Mouse (Mus musculus) kidney, embryonic 15.5 days (tissue): ENCODE results near the gene Smpd2. TPM values are rescaled to one million over a fixed set of nuclear protein-coding genes. Genes with fewer than 3 reads are reported as not detected.
A peak's percentile ranks its signal among the peaks of the same experiment; 100 is the strongest.
"Not testable (repeated sequence)": the region's sequence is repeated elsewhere in the genome, so short reads cannot be mapped to it uniquely, and the experiment has no call there.

ENCODE experiments used
- ATAC-seq: fragments of 200-750 bp; cut with Nextera tagmentation; replicated peaks from 2 replicates; pipeline ENCODE4 v1.8.0; 2017; ENCODE audit warnings: moderate TSS enrichment; ENCODE audit not compliant: low FRiP score
- H3K27ac ChIP-seq: fragments of 300-500 bp; sonication (generic); 2 replicates; pipeline ENCODE4 v1.5.1; 2015; ENCODE audit warnings: mild to moderate bottlenecking, inconsistent platforms
- H3K27me3 ChIP-seq: fragments of 300-500 bp; sonication (generic); 2 replicates; pipeline ENCODE4 v1.6.1; 2015; ENCODE audit warnings: inconsistent platforms
- H3K36me3 ChIP-seq: fragments of 300-500 bp; sonication (generic); 2 replicates; pipeline ENCODE4 v1.6.1; 2015; ENCODE audit warnings: inconsistent platforms
- H3K4me1 ChIP-seq: fragments of 300-500 bp; sonication (generic); 2 replicates; pipeline ENCODE4 v1.6.1; 2015; ENCODE audit warnings: inconsistent platforms
- H3K4me2 ChIP-seq: fragments of 300-500 bp; sonication (generic); 2 replicates; pipeline ENCODE4 v1.6.1; 2015; ENCODE audit warnings: moderate library complexity, mild to moderate bottlenecking, inconsistent platforms
- H3K4me3 ChIP-seq: fragments of 300-500 bp; sonication (generic); replicated peaks from 2 replicates; pipeline ENCODE4 v1.5.1; 2015; ENCODE audit warnings: mild to moderate bottlenecking, inconsistent platforms
- H3K9ac ChIP-seq: fragments of 300-500 bp; sonication (generic); 2 replicates; pipeline ENCODE4 v1.6.1; 2015; ENCODE audit warnings: mild to moderate bottlenecking, inconsistent platforms
- H3K9me3 ChIP-seq: fragments of 300-500 bp; sonication (generic); replicated peaks from 2 replicates; pipeline ENCODE4 v1.6.1; 2016; ENCODE audit warnings: inconsistent platforms
- WGBS: fragments of 180-500 bp; shearing (Covaris S2); methylation state at CpG from one replicate; pipeline ENCODE4 v1.1.7; 2015; ENCODE audit warnings: mixed read lengths; 5-methylcytosine and 5-hydroxymethylcytosine counted together
- polyA plus RNA-seq: library from polyadenylated mRNA; unstranded; fragments of >200 nt; fragmentation: Nextera tagmentation; extraction: Ambion mirVana; gene quantifications from 2 replicates; pipeline ENCODE4 v1.2.1, GENCODE M21; 2015

Smpd2 gene
- polyA plus RNA-seq, 1 experiment from 2014 or later, result 72.0 TPM

DNA sequence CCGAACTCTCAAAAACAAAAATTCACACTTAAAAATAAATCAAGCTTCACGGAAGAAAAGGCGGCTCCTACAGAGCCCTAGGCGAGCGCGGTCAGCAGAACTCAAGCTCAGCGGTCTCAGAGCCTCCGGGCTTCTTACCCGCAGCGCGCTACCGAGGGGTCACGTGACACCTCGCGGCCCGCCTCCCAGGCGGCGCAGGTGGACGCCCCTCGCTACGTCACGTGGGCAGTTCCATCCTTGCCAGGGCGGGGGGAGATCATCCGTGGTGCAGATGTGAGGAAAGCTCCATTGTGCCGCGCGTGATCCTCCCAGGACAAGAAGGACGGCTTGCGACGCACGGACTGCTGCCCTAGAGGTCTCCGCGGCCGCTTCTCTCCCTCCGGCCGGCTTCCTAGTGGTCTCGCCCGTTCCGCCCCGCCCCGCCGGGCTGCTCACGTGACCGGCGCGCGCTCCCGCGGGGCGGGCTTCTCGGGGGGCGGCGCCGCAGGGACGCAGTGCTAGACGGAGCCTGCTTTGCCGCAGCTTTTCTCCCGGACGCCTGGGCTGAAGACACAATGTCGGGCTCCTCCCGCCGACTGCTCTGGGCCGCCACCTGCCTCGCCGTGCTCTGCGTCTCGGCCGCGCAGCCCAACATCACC, 28.9 kb upstream of the Smpd2 start, which contains the start of gene Cd164:
Cd164 (plus strand) TSS at position 434 of the 638 bp plus-strand sequence.
- Histone ChIP-seq H3K4me3 (peak within 1 kb of the TSS; percentile 97), H3K4me2 (peak within 1 kb of the TSS; percentile 86), H3K4me1 (peaks cover 22% of the 10 kb centered on the region), H3K27me3 (no peaks in the 10 kb centered on the region), H3K36me3 (peaks cover 12% of the 10 kb centered on the region), H3K9me3 (no peaks in the 10 kb centered on the region), H3K9ac (peak within 1 kb of the TSS; percentile 96), H3K27ac (peak within 1 kb of the TSS; percentile 98)
- ATAC-seq, result peak; percentile 95
- under 1% methylated on average over 60 of the region's 69 CpGs for WGBS

GRCm38 (mm10) chr10:41518508-41518980, 28.4 kb upstream of the Smpd2 start:
- under 1% methylated on average over 23 of the region's 23 CpGs for WGBS
- peak; percentile 70 for ATAC-seq
- Histone ChIP-seq H3K9ac (peak overlapping the region; percentile 96), H3K27me3 (no peaks in the 10 kb centered on the region), H3K27ac (peak overlapping the region; percentile 98), H3K9me3 (no peaks in the 10 kb centered on the region), H3K4me3 (peak overlapping the region; percentile 97), H3K4me1 (peaks cover 20% of the 10 kb centered on the region), H3K4me2 (peak overlapping the region; percentile 86), H3K36me3 (peaks cover 6% of the 10 kb centered on the region)

GRCm38 (mm10) chr10:41514921-41515320, 24.8 kb upstream of the Smpd2 start:
- Histone ChIP-seq H3K4me2 (no peak overlapping the region), H3K4me3 (no peak overlapping the region), H3K9me3 (no peaks in the 10 kb centered on the region), H3K9ac (no peak overlapping the region), H3K27ac (no peak overlapping the region), H3K36me3 (no peaks in the 10 kb centered on the region), H3K27me3 (no peaks in the 10 kb centered on the region), H3K4me1 (no peaks in the 10 kb centered on the region)
- no peak for ATAC-seq

DNA sequence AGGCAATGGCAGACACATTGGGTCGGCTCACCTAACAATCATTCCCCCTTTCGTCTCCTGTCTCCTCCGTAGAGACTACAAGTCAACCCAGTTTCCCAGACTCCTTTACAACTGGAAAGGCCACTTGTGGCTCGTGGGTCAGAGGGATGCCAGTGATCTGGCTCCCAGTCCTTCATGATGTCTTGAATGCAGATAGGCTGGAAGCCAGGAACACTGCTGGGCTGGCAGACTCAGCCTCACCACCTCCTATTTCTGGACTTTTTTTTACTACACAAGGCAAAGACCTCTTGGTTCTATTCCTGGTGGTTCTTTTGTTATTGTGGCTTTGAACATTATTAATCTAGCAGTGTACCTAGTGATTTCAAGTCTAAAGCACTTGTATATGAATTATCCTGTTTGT, 24.1 kb upstream of the Smpd2 start:
- no peak overlapping the region for H3K27ac ChIP-seq
- ATAC-seq, result no peak
- no peaks in the 10 kb centered on the region for H3K4me1 ChIP-seq
- H3K9ac ChIP-seq, result no peak overlapping the region
- no peaks in the 10 kb centered on the region for H3K36me3 ChIP-seq
- H3K4me2 ChIP-seq, result no peak overlapping the region
- H3K27me3 ChIP-seq, result no peaks in the 10 kb centered on the region
- H3K4me3 ChIP-seq, result no peak overlapping the region
- 80% methylated on average over 4 of the region's 4 CpGs for WGBS
- H3K9me3 ChIP-seq, result no peaks in the 10 kb centered on the region

GRCm38 (mm10) chr10:41509160-41509559, 19.0 kb upstream of the Smpd2 start:
- H3K4me3 ChIP-seq, result no peak overlapping the region
- 46% methylated on average over 2 of the region's 2 CpGs for WGBS
- no peaks in the 10 kb centered on the region for H3K9me3 ChIP-seq
- 0 out of 2 replicates have a peak, but pooled peaks cover 3% of the 10 kb centered on the region for H3K27me3 ChIP-seq
- ATAC-seq, result no peak
- no peak overlapping the region for H3K27ac ChIP-seq
- no peaks in the 10 kb centered on the region for H3K4me1 ChIP-seq
- no peaks in the 10 kb centered on the region for H3K36me3 ChIP-seq
- no peak overlapping the region for H3K4me2 ChIP-seq
- H3K9ac ChIP-seq, result no peak overlapping the region

DNA sequence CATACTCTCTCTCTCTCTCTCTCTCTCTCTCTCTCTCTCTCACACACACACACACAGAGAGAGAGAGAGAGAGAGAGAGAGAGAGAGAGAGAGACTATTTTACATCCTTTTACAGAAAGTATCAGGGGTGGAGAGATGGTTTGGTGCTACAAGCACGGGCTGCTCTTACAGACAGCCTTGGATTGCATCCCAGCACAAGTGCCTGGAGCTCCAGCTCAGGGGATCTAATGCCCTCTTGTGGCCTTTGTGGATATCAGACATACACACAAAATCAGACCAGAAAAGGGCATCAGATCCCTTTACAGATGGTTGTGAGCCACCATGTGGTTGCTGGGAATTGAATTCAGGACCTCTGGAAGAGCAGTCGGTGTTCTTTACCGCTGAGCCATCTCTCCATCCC, 15.3 kb upstream of the Smpd2 start:
- H3K9ac ChIP-seq, H3K27ac ChIP-seq, H3K9me3 ChIP-seq, H3K4me3 ChIP-seq, H3K27me3 ChIP-seq, H3K4me1 ChIP-seq, H3K4me2 ChIP-seq, H3K36me3 ChIP-seq: not testable (repeated sequence)
- WGBS, result 3% methylated on average over 3 of the region's 3 CpGs
- peak; percentile 54; the same call in 1 of the 2 replicates for ATAC-seq

DNA sequence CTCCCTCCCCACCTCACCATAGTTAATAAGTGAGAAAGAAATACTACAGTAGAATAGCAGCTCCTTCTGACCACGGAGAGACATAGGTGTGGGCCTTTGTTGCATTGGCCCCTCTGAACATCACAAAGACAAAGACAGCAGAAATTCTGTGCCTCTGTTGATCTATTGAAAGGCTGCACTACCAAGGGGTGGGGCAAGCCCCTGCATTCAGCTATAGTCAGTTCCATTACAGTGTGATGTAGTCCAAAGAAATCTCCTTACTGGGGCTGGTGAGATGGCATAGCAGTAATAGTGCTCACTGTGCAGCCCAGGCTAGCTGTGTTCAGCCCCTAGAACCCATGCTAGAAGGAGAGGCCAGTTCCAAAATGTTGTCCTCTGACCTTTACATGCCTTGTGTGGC, 14.8 kb upstream of the Smpd2 start:
- Histone ChIP-seq H3K9ac (no peak overlapping the region), H3K4me1 (no peaks in the 10 kb centered on the region), H3K27me3 (0 out of 2 replicates have a peak, but pooled peaks cover 3% of the 10 kb centered on the region), H3K27ac (no peak overlapping the region), H3K36me3 (no peaks in the 10 kb centered on the region), H3K9me3 (no peaks in the 10 kb centered on the region), H3K4me2 (no peak overlapping the region), H3K4me3 (no peak overlapping the region)
- 75% methylated on average over 1 of the region's 1 CpGs for WGBS
- no peak for ATAC-seq

DNA sequence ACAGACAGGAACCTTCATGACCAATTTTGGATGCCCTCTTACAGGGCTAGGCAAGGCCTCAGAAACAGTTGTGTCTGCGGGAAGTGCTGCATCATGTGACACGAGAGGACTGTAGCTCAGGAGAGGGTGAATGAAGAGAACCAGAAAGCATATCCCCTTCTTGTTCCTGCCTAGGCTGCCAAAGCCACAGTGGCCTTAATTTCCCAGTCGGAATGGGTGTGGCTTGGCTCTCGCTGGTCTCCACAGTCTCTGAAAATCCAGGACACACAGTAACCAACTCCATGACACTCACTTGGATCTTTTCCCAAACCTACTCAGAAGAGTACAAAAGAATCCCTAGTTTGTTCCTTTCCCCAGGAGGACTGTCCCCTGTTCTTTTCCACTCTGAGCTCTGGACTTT, 10.8 kb upstream of the Smpd2 start:
- Histone ChIP-seq H3K9me3 (no peaks in the 10 kb centered on the region), H3K4me1 (no peaks in the 10 kb centered on the region), H3K27me3 (no peaks in the 10 kb centered on the region), H3K36me3 (no peaks in the 10 kb centered on the region), H3K4me3 (no peak overlapping the region), H3K9ac (no peak overlapping the region), H3K27ac (no peak overlapping the region), H3K4me2 (no peak overlapping the region)
- no peak for ATAC-seq
- WGBS, result 72% methylated on average over 4 of the region's 4 CpGs

- Histone ChIP-seq H3K9ac (no peak overlapping the region), H3K4me3 (peak overlapping the region; percentile 65), H3K27me3 (0 out of 2 replicates have a peak, but pooled peaks cover 3% of the 10 kb centered on the region), H3K9me3 (no peaks in the 10 kb centered on the region), H3K36me3 (peaks cover 21% of the 10 kb centered on the region), H3K4me1 (peaks cover 25% of the 10 kb centered on the region), H3K4me2 (peak overlapping the region; percentile 99), H3K27ac (no peak overlapping the region)
- 44% methylated on average over 4 of the region's 4 CpGs for WGBS
- ATAC-seq, result no peak
Measured at GRCm38 (mm10) chr10:41491111-41491510, 942 bp upstream of the Smpd2 start.

DNA sequence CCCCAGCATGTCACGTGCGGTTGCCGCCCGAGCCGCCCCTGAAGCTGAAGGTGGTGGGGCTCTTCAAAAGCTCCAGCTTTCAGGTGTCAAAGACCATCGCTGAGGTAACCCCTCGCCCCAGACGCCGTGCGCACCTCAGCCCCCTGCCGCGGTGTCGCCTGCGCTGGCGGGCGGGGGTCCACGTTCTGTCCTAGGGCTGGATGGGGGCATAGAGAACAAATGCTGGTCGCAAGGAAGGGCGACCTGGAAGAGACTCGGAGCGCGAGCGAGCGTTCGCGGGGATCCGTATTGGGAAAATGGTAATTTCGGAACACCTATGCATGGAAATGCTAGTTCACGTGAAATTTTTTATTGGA, 327 bp upstream of the Smpd2 start:
- whole genome bisulfite sequencing, result under 1% methylated on average over 29 of the region's 29 CpGs
- H3K4me1 ChIP-seq, result peaks cover 25% of the 10 kb centered on the region
- H3K4me2 ChIP-seq, result peak overlapping the region; percentile 99
- no peaks in the 10 kb centered on the region for H3K9me3 ChIP-seq
- H3K4me3 ChIP-seq, result peak overlapping the region; percentile 65
- no peak overlapping the region for H3K27ac ChIP-seq
- peak; percentile 47; the same call in 1 of the 2 replicates for ATAC-seq
- peak overlapping the region; percentile 71 for H3K9ac ChIP-seq
- peaks cover 27% of the 10 kb centered on the region for H3K36me3 ChIP-seq
- H3K27me3 ChIP-seq, result 0 out of 2 replicates have a peak, but pooled peaks cover 3% of the 10 kb centered on the region

- Histone ChIP-seq H3K4me1 (peaks cover 25% of the 10 kb centered on the region), H3K9me3 (no peaks in the 10 kb centered on the region), H3K4me2 (peak overlapping the region; percentile 99), H3K27ac (peak overlapping the region; percentile 90), H3K36me3 (peaks cover 39% of the 10 kb centered on the region), H3K4me3 (peak overlapping the region; percentile 65), H3K27me3 (0 out of 2 replicates have a peak, but pooled peaks cover 3% of the 10 kb centered on the region), H3K9ac (peak overlapping the region; percentile 71)
- ATAC-seq, result peak; percentile 26; the same call in 1 of the 2 replicates
- WGBS, result 20% methylated on average over 8 of the region's 8 CpGs
Measured at GRCm38 (mm10) chr10:41489294-41489693, 875 bp downstream of the Smpd2 start.

GRCm38 (mm10) chr10:41488877-41489276, 1.3 kb downstream of the Smpd2 start:
- Histone ChIP-seq H3K36me3 (peaks cover 44% of the 10 kb centered on the region), H3K4me2 (peak overlapping the region; percentile 99), H3K9me3 (no peaks in the 10 kb centered on the region), H3K4me1 (peaks cover 25% of the 10 kb centered on the region), H3K27ac (no peak overlapping the region), H3K4me3 (peak overlapping the region; percentile 65), H3K27me3 (0 out of 2 replicates have a peak, but pooled peaks cover 3% of the 10 kb centered on the region), H3K9ac (peak overlapping the region; percentile 71)
- ATAC-seq, result no peak
- 38% methylated on average over 7 of the region's 7 CpGs for whole genome bisulfite sequencing
